Mouse (Mus musculus): ENCODE measurements at regions not wholly inside any gene's neighbourhood (a gene's known extent, or its start where the extent isn't known, plus 50 kb on each side); places are given as distances from the start of the nearest gene placed in this dataset.

GRCm38 (mm10) chr1:35810571-35811342 is 257.4 kb upstream of the Hs6st1 start:
- ATAC-seq (ENCODE audit: low FRiP score, low read depth): no peak
- Histone ChIP-seq H3K4me2 (replicated peaks) (no peak overlapping the region), H3K4me1 (0 out of 2 replicates have a peak, but pooled peaks cover 2% of the 10 kb centered on the region), H3K27me3 (no peaks in the 10 kb centered on the region), H3K4me3 (no peak overlapping the region), H3K36me3 (no peaks in the 10 kb centered on the region), H3K27ac (replicated peaks) (no peak overlapping the region), H3K9me3 (no peaks in the 10 kb centered on the region), H3K9ac (replicated peaks) (no peak overlapping the region)
- WGBS: 85% methylated on average over 8 of the region's 8 CpGs

- H3K9me3 ChIP-seq: no peaks in the 10 kb centered on the region
- H3K36me3 ChIP-seq: no peaks in the 10 kb centered on the region
- H3K4me2 ChIP-seq (replicated peaks): no peak overlapping the region
- WGBS: 56% methylated on average over 6 of the region's 6 CpGs
- H3K27me3 ChIP-seq: no peaks in the 10 kb centered on the region
- no peak overlapping the region for H3K4me3 ChIP-seq
- no peak overlapping the region for H3K9ac ChIP-seq (replicated peaks)
- ATAC-seq (ENCODE audit: low FRiP score, low read depth): no peak
- no peaks in the 10 kb centered on the region for H3K4me1 ChIP-seq
- H3K27ac ChIP-seq (replicated peaks): no peak overlapping the region
Observed at GRCm38 (mm10) chr1:35811380-35811779, 256.8 kb upstream of the Hs6st1 start.

GRCm38 (mm10) chr1:35811795-35812194 is 256.4 kb upstream of the Hs6st1 start:
- H3K27me3 ChIP-seq: no peaks in the 10 kb centered on the region
- no peaks in the 10 kb centered on the region for H3K4me1 ChIP-seq
- ATAC-seq (ENCODE audit: low FRiP score, low read depth): no peak
- H3K9ac ChIP-seq (replicated peaks): no peak overlapping the region
- H3K4me2 ChIP-seq (replicated peaks): no peak overlapping the region
- H3K27ac ChIP-seq (replicated peaks): no peak overlapping the region
- no peaks in the 10 kb centered on the region for H3K36me3 ChIP-seq
- WGBS: 87% methylated on average over 7 of the region's 7 CpGs
- H3K4me3 ChIP-seq: no peak overlapping the region
- H3K9me3 ChIP-seq: no peaks in the 10 kb centered on the region

- H3K4me1 ChIP-seq: no peaks in the 10 kb centered on the region
- no peaks in the 10 kb centered on the region for H3K27me3 ChIP-seq
- no peak overlapping the region for H3K27ac ChIP-seq (replicated peaks)
- no peak overlapping the region for H3K9ac ChIP-seq (replicated peaks)
- no peak overlapping the region for H3K4me3 ChIP-seq
- H3K4me2 ChIP-seq (replicated peaks): no peak overlapping the region
- no peaks in the 10 kb centered on the region for H3K9me3 ChIP-seq
- 93% methylated on average over 5 of the region's 5 CpGs for WGBS
- ATAC-seq (ENCODE audit: low FRiP score, low read depth): no peak
- H3K36me3 ChIP-seq: no peaks in the 10 kb centered on the region
Observed at GRCm38 (mm10) chr1:35813625-35814024, 254.6 kb upstream of the Hs6st1 start.

GRCm38 (mm10) chr1:35814207-35814606 is 254.0 kb upstream of the Hs6st1 start:
- Histone ChIP-seq H3K36me3 (no peaks in the 10 kb centered on the region), H3K9ac (replicated peaks) (no peak overlapping the region), H3K27me3 (no peaks in the 10 kb centered on the region), H3K4me1 (no peaks in the 10 kb centered on the region), H3K9me3 (no peaks in the 10 kb centered on the region), H3K4me3 (no peak overlapping the region), H3K27ac (replicated peaks) (no peak overlapping the region), H3K4me2 (replicated peaks) (no peak overlapping the region)
- WGBS: 84% methylated on average over 9 of the region's 9 CpGs
- ATAC-seq (ENCODE audit: low FRiP score, low read depth): no peak

- H3K4me2 ChIP-seq (replicated peaks): no peak overlapping the region
- 88% methylated on average over 3 of the region's 3 CpGs for WGBS
- no peaks in the 10 kb centered on the region for H3K36me3 ChIP-seq
- H3K4me1 ChIP-seq: no peaks in the 10 kb centered on the region
- no peak for ATAC-seq (ENCODE audit: low FRiP score, low read depth)
- no peak overlapping the region for H3K9ac ChIP-seq (replicated peaks)
- H3K9me3 ChIP-seq: no peaks in the 10 kb centered on the region
- H3K27me3 ChIP-seq: no peaks in the 10 kb centered on the region
- H3K27ac ChIP-seq (replicated peaks): no peak overlapping the region
- H3K4me3 ChIP-seq: no peak overlapping the region
Observed at GRCm38 (mm10) chr1:35814751-35815150, 253.4 kb upstream of the Hs6st1 start.

GRCm38 (mm10) chr1:35821791-35822190 is 246.4 kb upstream of the Hs6st1 start:
- H3K27me3 ChIP-seq: no peaks in the 10 kb centered on the region
- ATAC-seq (ENCODE audit: low FRiP score, low read depth): no peak
- H3K4me2 ChIP-seq (replicated peaks): no peak overlapping the region
- no peak overlapping the region for H3K27ac ChIP-seq (replicated peaks)
- 95% methylated on average over 6 of the region's 6 CpGs for WGBS
- peaks cover 8% of the 10 kb centered on the region; the same call in 1 of the 2 replicates for H3K4me1 ChIP-seq
- H3K4me3 ChIP-seq: no peak overlapping the region
- H3K9me3 ChIP-seq: no peaks in the 10 kb centered on the region
- no peaks in the 10 kb centered on the region for H3K36me3 ChIP-seq
- no peak overlapping the region for H3K9ac ChIP-seq (replicated peaks)

GRCm38 (mm10) chr1:35822376-35823202 is 245.6 kb upstream of the Hs6st1 start:
- 46% methylated on average over 19 of the region's 19 CpGs for WGBS
- Histone ChIP-seq H3K36me3 (no peaks in the 10 kb centered on the region), H3K27ac (replicated peaks) (no peak overlapping the region), H3K9me3 (no peaks in the 10 kb centered on the region), H3K4me3 (no peak overlapping the region), H3K27me3 (no peaks in the 10 kb centered on the region), H3K4me2 (replicated peaks) (peak overlapping the region; percentile 21), H3K9ac (replicated peaks) (no peak overlapping the region), H3K4me1 (peaks cover 8% of the 10 kb centered on the region; the same call in 1 of the 2 replicates)
- ATAC-seq (ENCODE audit: low FRiP score, low read depth): peak; percentile 27; the same call in 1 of the 2 replicates

- no peak overlapping the region for H3K4me3 ChIP-seq
- no peak overlapping the region for H3K9ac ChIP-seq (replicated peaks)
- no peak overlapping the region for H3K27ac ChIP-seq (replicated peaks)
- WGBS: 94% methylated on average over 4 of the region's 4 CpGs
- no peak overlapping the region for H3K4me2 ChIP-seq (replicated peaks)
- peaks cover 8% of the 10 kb centered on the region; the same call in 1 of the 2 replicates for H3K4me1 ChIP-seq
- no peak for ATAC-seq (ENCODE audit: low FRiP score, low read depth)
- no peaks in the 10 kb centered on the region for H3K27me3 ChIP-seq
- H3K9me3 ChIP-seq: no peaks in the 10 kb centered on the region
- no peaks in the 10 kb centered on the region for H3K36me3 ChIP-seq
Observed at GRCm38 (mm10) chr1:35823496-35823895, 244.7 kb upstream of the Hs6st1 start.

- Histone ChIP-seq H3K36me3 (no peaks in the 10 kb centered on the region), H3K4me2 (replicated peaks) (no peak overlapping the region), H3K9ac (replicated peaks) (no peak overlapping the region), H3K27me3 (no peaks in the 10 kb centered on the region), H3K4me3 (no peak overlapping the region), H3K9me3 (no peaks in the 10 kb centered on the region), H3K4me1 (peaks cover 8% of the 10 kb centered on the region; the same call in 1 of the 2 replicates), H3K27ac (replicated peaks) (no peak overlapping the region)
- no peak for ATAC-seq (ENCODE audit: low FRiP score, low read depth)
- WGBS: 63% methylated on average over 24 of the region's 24 CpGs
Observed at GRCm38 (mm10) chr1:35823981-35824880, 244.0 kb upstream of the Hs6st1 start.

GRCm38 (mm10) chr1:35825531-35825966 is 242.7 kb upstream of the Hs6st1 start:
- Histone ChIP-seq H3K36me3 (no peaks in the 10 kb centered on the region), H3K4me1 (peaks cover 8% of the 10 kb centered on the region; the same call in 1 of the 2 replicates), H3K9me3 (no peaks in the 10 kb centered on the region), H3K27me3 (no peaks in the 10 kb centered on the region), H3K4me3 (no peak overlapping the region), H3K9ac (replicated peaks) (no peak overlapping the region), H3K4me2 (replicated peaks) (no peak overlapping the region), H3K27ac (replicated peaks) (no peak overlapping the region)
- WGBS: 88% methylated on average over 10 of the region's 10 CpGs
- no peak for ATAC-seq (ENCODE audit: low FRiP score, low read depth)

Measured in midbrain, embryonic 12.5 days (tissue).